Mouse (Mus musculus) stomach, embryonic 14.5 days (tissue): ENCODE measurements around the gene Srpk1. TPM values are rescaled to one million over a fixed set of nuclear protein-coding genes. Genes with fewer than 3 reads are reported as not detected.

Experiments used
- ATAC-seq: fragments of 200-750 bp; cut with Nextera tagmentation; 2 replicates; pipeline ENCODE4 v1.8.0; 2017; ENCODE audit warnings: low read depth, moderate TSS enrichment; ENCODE audit not compliant: insufficient number of reproducible peaks, insufficient read depth, low FRiP score
- H3K27ac ChIP-seq: fragments of 300-500 bp; sonication (generic); 2 replicates; pipeline ENCODE4 v1.5.1; 2014; ENCODE audit warnings: mild to moderate bottlenecking, low read length, moderate library complexity, mixed read lengths
- H3K27me3 ChIP-seq: fragments of 300-500 bp; sonication (generic); 2 replicates; pipeline ENCODE4 v1.6.1; 2014; ENCODE audit warnings: low read length, control low read depth, mixed read lengths; ENCODE audit not compliant: control insufficient read depth, insufficient read depth
- H3K36me3 ChIP-seq: fragments of 300-500 bp; sonication (generic); 2 replicates; pipeline ENCODE4 v1.6.1; 2014; ENCODE audit warnings: mild to moderate bottlenecking, control low read depth, low read length, moderate library complexity, mixed read lengths; ENCODE audit not compliant: control insufficient read depth, insufficient read depth
- H3K4me1 ChIP-seq: fragments of 300-500 bp; sonication (generic); 2 replicates; pipeline ENCODE4 v1.6.1; 2014; ENCODE audit warnings: low read length, control low read depth, mixed read lengths; ENCODE audit not compliant: control insufficient read depth, insufficient read depth
- H3K4me2 ChIP-seq: fragments of 300-500 bp; sonication (generic); replicated peaks from 2 replicates; pipeline ENCODE4 v1.6.1; 2014; ENCODE audit warnings: low read depth, low read length, control low read depth
- H3K4me3 ChIP-seq: fragments of 300-500 bp; sonication (generic); 2 replicates; pipeline ENCODE4 v1.5.1; 2014; ENCODE audit warnings: low read depth, low read length, control low read depth
- H3K9ac ChIP-seq: fragments of 300-500 bp; sonication (generic); replicated peaks from 2 replicates; pipeline ENCODE4 v1.6.1; 2014; ENCODE audit warnings: low read depth, mild to moderate bottlenecking, control low read depth, low read length, moderate library complexity, mixed read lengths
- H3K9me3 ChIP-seq: fragments of 300-500 bp; sonication (generic); 2 replicates; pipeline ENCODE4 v1.6.1; 2016; ENCODE audit warnings: low read depth, low read length, control low read depth; ENCODE audit not compliant: control insufficient read depth
- WGBS: fragments of 180-500 bp; shearing (Covaris S2); extraction: QIAGEN DNeasy Blood & Tissue Kit; methylation state at CpG from one replicate; pipeline ENCODE4 v1.1.7; 2014; 5-methylcytosine and 5-hydroxymethylcytosine counted together
- polyA plus RNA-seq: library from polyadenylated mRNA; unstranded; fragments of >200 nt; fragmentation: Nextera tagmentation; extraction: Ambion mirVana; gene quantifications from 2 replicates; pipeline ENCODE4 v1.2.1, GENCODE M21; 2014

Srpk1 gene
- polyA plus RNA-seq, 1 experiment from 2014 or later: 134 TPM

GRCm38 (mm10) chr17:28637711-28638690 is 15.5 kb upstream of the Srpk1 start:
- H3K9me3 ChIP-seq: no peaks in the 10 kb centered on the region
- H3K4me1 ChIP-seq: no peaks in the 10 kb centered on the region
- 82% methylated on average over 7 of the region's 7 CpGs for WGBS
- H3K27me3 ChIP-seq: no peaks in the 10 kb centered on the region
- no peak overlapping the region for H3K9ac ChIP-seq
- H3K36me3 ChIP-seq: no peaks in the 10 kb centered on the region
- no peak overlapping the region for H3K27ac ChIP-seq
- H3K4me3 ChIP-seq: no peak overlapping the region
- ATAC-seq: no peak
- no peak overlapping the region for H3K4me2 ChIP-seq

GRCm38 (mm10) chr17:28635842-28636241 is 13.3 kb upstream of the Srpk1 start:
- Histone ChIP-seq H3K9me3 (no peaks in the 10 kb centered on the region), H3K4me2 (no peak overlapping the region), H3K27ac (no peak overlapping the region), H3K27me3 (no peaks in the 10 kb centered on the region), H3K4me1 (no peaks in the 10 kb centered on the region), H3K4me3 (no peak overlapping the region), H3K9ac (no peak overlapping the region), H3K36me3 (no peaks in the 10 kb centered on the region)
- ATAC-seq: no peak
- WGBS: 61% methylated on average over 5 of the region's 5 CpGs

GRCm38 (mm10) chr17:28629125-28629524 is 6.6 kb upstream of the Srpk1 start:
- no peak overlapping the region for H3K4me3 ChIP-seq
- no peak for ATAC-seq
- no peak overlapping the region for H3K9ac ChIP-seq
- no peaks in the 10 kb centered on the region for H3K4me1 ChIP-seq
- 41% methylated on average over 3 of the region's 3 CpGs for WGBS
- no peaks in the 10 kb centered on the region for H3K27me3 ChIP-seq
- H3K36me3 ChIP-seq: no peaks in the 10 kb centered on the region
- H3K27ac ChIP-seq: no peak overlapping the region
- no peaks in the 10 kb centered on the region for H3K9me3 ChIP-seq
- H3K4me2 ChIP-seq: no peak overlapping the region

- 30% methylated on average over 10 of the region's 10 CpGs for WGBS
- Histone ChIP-seq H3K4me3 (no peak overlapping the region), H3K4me1 (no peaks in the 10 kb centered on the region), H3K27me3 (no peaks in the 10 kb centered on the region), H3K4me2 (no peak overlapping the region), H3K36me3 (no peaks in the 10 kb centered on the region), H3K9ac (no peak overlapping the region), H3K9me3 (no peaks in the 10 kb centered on the region), H3K27ac (no peak overlapping the region)
- no peak for ATAC-seq
These were observed 6.0 kb upstream of the Srpk1 start for GRCm38 (mm10) chr17:28628248-28629124.

GRCm38 (mm10) chr17:28626937-28627336 is 4.4 kb upstream of the Srpk1 start:
- H3K27me3 ChIP-seq: no peaks in the 10 kb centered on the region
- 83% methylated on average over 2 of the region's 2 CpGs for WGBS
- ATAC-seq: no peak
- H3K36me3 ChIP-seq: no peaks in the 10 kb centered on the region
- no peaks in the 10 kb centered on the region for H3K4me1 ChIP-seq
- no peaks in the 10 kb centered on the region for H3K9me3 ChIP-seq
- no peak overlapping the region for H3K4me2 ChIP-seq
- no peak overlapping the region for H3K9ac ChIP-seq
- H3K4me3 ChIP-seq: no peak overlapping the region
- no peak overlapping the region for H3K27ac ChIP-seq

GRCm38 (mm10) chr17:28625327-28625726 is 2.8 kb upstream of the Srpk1 start:
- Histone ChIP-seq H3K4me1 (peaks cover 8% of the 10 kb centered on the region), H3K4me3 (no peak overlapping the region), H3K27me3 (no peaks in the 10 kb centered on the region), H3K4me2 (no peak overlapping the region), H3K9ac (no peak overlapping the region), H3K9me3 (no peaks in the 10 kb centered on the region), H3K27ac (no peak overlapping the region), H3K36me3 (no peaks in the 10 kb centered on the region)
- WGBS: 92% methylated on average over 15 of the region's 15 CpGs
- ATAC-seq: no peak

GRCm38 (mm10) chr17:28624841-28625240 is 2.3 kb upstream of the Srpk1 start:
- Histone ChIP-seq H3K9me3 (no peaks in the 10 kb centered on the region), H3K4me1 (peaks cover 10% of the 10 kb centered on the region), H3K27ac (no peak overlapping the region), H3K27me3 (no peaks in the 10 kb centered on the region), H3K36me3 (peaks cover under 1% of the 10 kb centered on the region; the same call in 1 of the 2 replicates), H3K4me3 (no peak overlapping the region), H3K4me2 (no peak overlapping the region), H3K9ac (no peak overlapping the region)
- WGBS: 61% methylated on average over 2 of the region's 2 CpGs
- ATAC-seq: no peak
